Mouse (Mus musculus) WW6 (cell line): ENCODE data around the gene Mcee.

ENCODE experiments used
- DNase-seq: peaks from one replicate; pipeline ENCODE4 v3.0.0-alpha.2; 2013; ENCODE audit warnings: low read depth, low spot score

Mcee gene

GRCm38 (mm10) chr7:64392122-64392818 lies at the start of gene Mcee, which contains the start of gene Mphosph10:
TSS of gene Mcee (plus strand) at chr7:64392607.
TSS of gene Mphosph10 (minus strand) at chr7:64392268.
- peak; percentile 87 for DNase-seq

GRCm38 (mm10) chr7:64347813-64348212 lies 44.6 kb upstream of the Mcee start:
- DNase-seq: no peak

GRCm38 (mm10) chr7:64349147-64349861 lies 43.1 kb upstream of the Mcee start:
- no peak for DNase-seq

GRCm38 (mm10) chr7:64351087-64351486 lies 41.3 kb upstream of the Mcee start:
- DNase-seq: no peak

- DNase-seq: no peak
Measured at GRCm38 (mm10) chr7:64354206-64354605, 38.2 kb upstream of the Mcee start.

- DNase-seq: no peak
Measured at GRCm38 (mm10) chr7:64356661-64357060, 35.7 kb upstream of the Mcee start.

- no peak for DNase-seq
Measured at GRCm38 (mm10) chr7:64357405-64357804, 35.0 kb upstream of the Mcee start.

- DNase-seq: no peak
Measured at GRCm38 (mm10) chr7:64358666-64359065, 33.7 kb upstream of the Mcee start.

- DNase-seq: no peak
Measured at GRCm38 (mm10) chr7:64359943-64360585, 32.3 kb upstream of the Mcee start.

- DNase-seq: no peak
Measured at GRCm38 (mm10) chr7:64360586-64360945, 31.8 kb upstream of the Mcee start.

GRCm38 (mm10) chr7:64365863-64366262 lies 26.5 kb upstream of the Mcee start:
- no peak for DNase-seq

GRCm38 (mm10) chr7:64369841-64370240 lies 22.6 kb upstream of the Mcee start:
- no peak for DNase-seq

GRCm38 (mm10) chr7:64371940-64372878 lies 20.2 kb upstream of the Mcee start:
- DNase-seq: no peak

- DNase-seq: no peak
Measured at GRCm38 (mm10) chr7:64373147-64373829, 19.1 kb upstream of the Mcee start.

GRCm38 (mm10) chr7:64373830-64374562 lies 18.4 kb upstream of the Mcee start, which contains the start of gene Fan1:
TSS of gene Fan1 (minus strand) at chr7:64374095.
- DNase-seq: peak; percentile 49

- no peak for DNase-seq
Measured at GRCm38 (mm10) chr7:64391479-64391878, 928 bp upstream of the Mcee start.

GRCm38 (mm10) chr7:64392819-64393151 lies 378 bp downstream of the Mcee start:
- no peak for DNase-seq

- no peak for DNase-seq
Measured at GRCm38 (mm10) chr7:64400725-64401124, 8.3 kb downstream of the Mcee start.

- DNase-seq: no peak
Measured at GRCm38 (mm10) chr7:64402452-64402851, 10.0 kb downstream of the Mcee start.

GRCm38 (mm10) chr7:64403989-64404388 lies 11.6 kb downstream of the Mcee start:
- no peak for DNase-seq
